Mouse (Mus musculus): ENCODE data around the gene Fbxl21.
A peak's percentile ranks its signal among the peaks of the same experiment; 100 is the strongest.

Fbxl21 gene

DNA sequence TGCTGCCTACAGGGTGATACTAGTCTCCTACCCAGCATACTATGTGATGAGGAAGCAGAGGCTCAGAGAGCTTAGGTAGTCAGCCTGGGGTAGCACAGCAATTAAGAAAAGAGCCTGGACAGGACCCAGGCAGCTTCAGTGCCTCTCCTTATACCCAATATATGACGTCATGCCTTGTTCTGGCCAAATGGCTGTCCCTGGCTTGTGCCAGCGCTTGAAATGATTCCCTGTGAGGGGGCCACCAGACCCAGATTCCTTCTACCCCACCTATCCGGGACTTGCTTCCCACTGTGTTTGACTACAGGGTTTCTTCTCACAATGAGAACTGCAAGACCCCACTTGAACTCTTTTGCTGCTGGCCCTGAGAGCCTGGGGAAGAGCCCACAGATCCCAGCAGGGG is 59.2 kb downstream of the Fbxl21 start:
- no peak for DNase-seq (ENCODE audit: low spot score)

DNA sequence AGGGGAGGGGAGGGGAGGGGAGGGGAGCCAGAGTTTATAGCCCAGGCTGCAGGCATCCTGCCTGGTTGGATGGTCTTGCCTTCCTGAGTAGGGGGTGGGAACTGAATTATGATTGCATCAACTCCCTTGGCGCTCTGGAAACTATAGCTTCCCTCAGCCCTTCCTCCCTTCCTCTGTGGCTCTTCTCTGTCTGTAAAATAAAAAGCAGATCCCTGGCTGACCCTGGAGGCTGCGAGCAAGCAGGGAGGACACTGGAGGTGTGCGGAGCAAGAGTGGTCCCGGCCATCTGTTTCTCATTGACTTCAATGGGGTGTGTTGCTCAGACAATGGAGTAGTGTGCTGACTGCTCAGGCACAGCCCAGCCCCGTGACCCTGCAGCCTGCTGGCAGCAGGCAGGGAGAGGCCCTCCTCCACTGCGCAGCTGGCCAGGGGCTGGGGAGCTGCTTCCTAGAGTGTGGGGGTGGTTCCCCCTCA is 59.7 kb downstream of the Fbxl21 start:
- DNase-seq (ENCODE audit: low spot score): peak; percentile 95

DNA sequence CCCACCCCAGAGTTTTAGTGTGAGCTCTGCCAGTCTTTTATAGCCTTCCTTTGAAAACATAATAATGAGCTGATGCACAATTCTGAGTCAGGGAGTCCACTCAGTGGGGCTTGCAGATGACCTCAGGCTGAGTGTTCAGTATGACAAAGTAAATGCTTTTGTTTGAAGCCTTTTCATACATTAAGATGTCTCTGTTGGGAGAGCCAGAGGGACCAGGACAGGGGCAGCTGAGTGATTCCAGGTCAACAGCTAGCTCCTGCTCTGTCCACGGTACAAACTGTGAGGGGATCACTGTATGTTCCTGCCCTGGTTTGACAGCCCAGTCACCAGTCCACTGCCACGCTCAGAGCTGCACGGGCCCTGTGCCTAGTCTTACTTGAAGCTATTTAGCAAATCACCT is 60.4 kb downstream of the Fbxl21 start:
- peak; percentile 71 for DNase-seq (ENCODE audit: low spot score)

DNA sequence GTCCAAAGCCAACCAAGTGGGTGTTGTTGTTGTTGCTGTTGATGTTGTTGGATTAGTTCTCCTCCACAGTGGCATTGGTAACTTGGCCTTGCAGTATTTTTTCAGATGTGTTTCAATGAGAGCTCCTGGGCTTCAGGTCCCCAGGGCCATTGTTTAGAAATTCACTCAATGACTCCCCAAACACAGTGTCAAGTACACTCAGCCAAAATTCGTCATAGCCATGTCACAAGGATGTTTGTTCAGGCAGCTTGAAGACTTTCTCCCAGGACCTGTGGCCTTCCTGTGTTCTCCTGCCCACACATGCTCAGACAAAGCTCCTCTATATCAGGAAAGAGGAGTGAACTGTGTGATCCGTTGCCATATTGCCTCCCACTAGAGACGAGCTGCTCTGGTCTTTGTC is 63.8 kb downstream of the Fbxl21 start:
- no peak for DNase-seq (ENCODE audit: low spot score)

All from embryo, embryonic 10.5 days (tissue).